Mouse (Mus musculus) ES-Bruce4 (cell line): ENCODE results near the gene Il20ra.

Source experiments
- CTCF ChIP-seq: IDR thresholded peaks from one replicate; pipeline ENCODE4 v1.8.1; 2011; ENCODE audit warnings: low read depth, low read length
- EP300 ChIP-seq: IDR thresholded peaks from 2 replicates; pipeline ENCODE4 v1.6.1; 2011; ENCODE audit warnings: low read depth, low read length; ENCODE audit not compliant: insufficient read depth
- POLR2A ChIP-seq: IDR thresholded peaks from one replicate; pipeline ENCODE4 v1.8.1; 2011; ENCODE audit warnings: low read length; ENCODE audit not compliant: insufficient read depth

- TF ChIP-seq EP300 = no peak
- TF ChIP-seq CTCF = no peak
- TF ChIP-seq POLR2A = no peak
Observed at GRCm38 (mm10) chr10:19745662-19746061, 33.3 kb downstream of the Il20ra start.
